Mouse (Mus musculus): ENCODE results near the gene AB124611. TPM values are rescaled to one million over a fixed set of nuclear protein-coding genes. Genes with fewer than 3 reads are reported as not detected.

The AB124611 gene
- total and polyA plus RNA-seq, 2 experiments = 3.4 to 3.5 TPM

DNA sequence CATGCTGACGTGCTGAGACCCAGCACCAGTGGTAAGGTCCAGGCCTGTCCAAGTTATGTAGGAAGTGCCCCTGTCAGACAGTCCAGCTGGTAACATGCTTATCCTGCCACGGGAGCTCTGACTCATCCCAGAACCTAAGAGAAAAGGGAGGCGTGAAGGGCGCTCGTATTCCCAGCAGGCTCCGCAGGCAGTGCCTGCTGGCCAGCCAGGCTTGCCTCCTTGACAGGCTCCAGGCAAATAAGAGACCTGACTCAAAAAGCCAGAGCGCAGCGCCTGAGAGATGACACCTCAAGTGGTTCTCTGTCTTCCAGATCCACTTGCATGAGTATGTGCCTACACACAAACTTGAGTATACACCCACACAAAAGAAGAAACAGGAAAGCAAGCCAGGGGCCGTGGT, 31.2 kb upstream of the AB124611 start:
- no peak for DNase-seq (ENCODE audit: extremely low read depth, low read depth, low spot score)
- no peaks in the 10 kb centered on the region for H3K4me1 ChIP-seq (ENCODE audit: control insufficient read depth, insufficient read depth, low read length)
- no peaks in the 10 kb centered on the region for H3K27me3 ChIP-seq (ENCODE audit: control insufficient read depth, insufficient read depth, low read length)
- peaks cover 5% of the 10 kb centered on the region for H3K36me3 ChIP-seq (ENCODE audit: control insufficient read depth, insufficient read depth, low read length)
- WGBS = 92% methylated on average over 9 of the region's 9 CpGs
- no peak overlapping the region for H3K9ac ChIP-seq (ENCODE audit: low read depth, low read length)
- no peaks in the 10 kb centered on the region for H3K79me2 ChIP-seq (ENCODE audit: control insufficient read depth, insufficient read depth, low read length)
- H3K27ac ChIP-seq (replicated peaks; ENCODE audit: insufficient read depth, low read depth, low read length) = no peak overlapping the region
- TF ChIP-seq CTCF (IDR thresholded peaks at IDR 0.05; ENCODE audit: low read depth, low read length) (no peak), POLR2A (IDR thresholded peaks at IDR 0.05; ENCODE audit: extremely low read depth, insufficient read depth, low read length) (no peak)
- H3K4me3 ChIP-seq (ENCODE audit: insufficient read depth, low read depth, low read length) = no peak overlapping the region

- no peak for TF ChIP-seq POLR2A (IDR thresholded peaks at IDR 0.05; ENCODE audit: extremely low read depth, insufficient read depth, low read length)
- no peak for TF ChIP-seq CTCF (IDR thresholded peaks at IDR 0.05; ENCODE audit: low read depth, low read length)
- Histone ChIP-seq H3K4me3 (ENCODE audit: insufficient read depth, low read depth, low read length) (no peak overlapping the region), H3K9ac (ENCODE audit: low read depth, low read length) (no peak overlapping the region), H3K4me1 (ENCODE audit: control insufficient read depth, insufficient read depth, low read length) (no peaks in the 10 kb centered on the region), H3K36me3 (ENCODE audit: control insufficient read depth, insufficient read depth, low read length) (peaks cover 7% of the 10 kb centered on the region), H3K27me3 (ENCODE audit: control insufficient read depth, insufficient read depth, low read length) (no peaks in the 10 kb centered on the region), H3K27ac (replicated peaks; ENCODE audit: insufficient read depth, low read depth, low read length) (no peak overlapping the region), H3K79me2 (ENCODE audit: control insufficient read depth, insufficient read depth, low read length) (no peaks in the 10 kb centered on the region)
- WGBS = 87% methylated on average over 19 of the region's 19 CpGs
- DNase-seq (ENCODE audit: extremely low read depth, low read depth, low spot score) = no peak
Observed at GRCm38 (mm10) chr9:21496308-21497049, 29.5 kb upstream of the AB124611 start.

GRCm38 (mm10) chr9:21497050-21497542, 28.9 kb upstream of the AB124611 start:
- no peak for DNase-seq (ENCODE audit: extremely low read depth, low read depth, low spot score)
- WGBS = 97% methylated on average over 16 of the region's 16 CpGs
- no peaks in the 10 kb centered on the region for H3K27me3 ChIP-seq (ENCODE audit: control insufficient read depth, insufficient read depth, low read length)
- H3K4me1 ChIP-seq (ENCODE audit: control insufficient read depth, insufficient read depth, low read length) = no peaks in the 10 kb centered on the region
- no peak overlapping the region for H3K4me3 ChIP-seq (ENCODE audit: insufficient read depth, low read depth, low read length)
- H3K36me3 ChIP-seq (ENCODE audit: control insufficient read depth, insufficient read depth, low read length) = peaks cover 7% of the 10 kb centered on the region
- no peaks in the 10 kb centered on the region for H3K79me2 ChIP-seq (ENCODE audit: control insufficient read depth, insufficient read depth, low read length)
- H3K27ac ChIP-seq (replicated peaks; ENCODE audit: insufficient read depth, low read depth, low read length) = no peak overlapping the region
- no peak overlapping the region for H3K9ac ChIP-seq (ENCODE audit: low read depth, low read length)
- TF ChIP-seq POLR2A (IDR thresholded peaks at IDR 0.05; ENCODE audit: extremely low read depth, insufficient read depth, low read length) = no peak
- no peak for TF ChIP-seq CTCF (IDR thresholded peaks at IDR 0.05; ENCODE audit: low read depth, low read length)

DNA sequence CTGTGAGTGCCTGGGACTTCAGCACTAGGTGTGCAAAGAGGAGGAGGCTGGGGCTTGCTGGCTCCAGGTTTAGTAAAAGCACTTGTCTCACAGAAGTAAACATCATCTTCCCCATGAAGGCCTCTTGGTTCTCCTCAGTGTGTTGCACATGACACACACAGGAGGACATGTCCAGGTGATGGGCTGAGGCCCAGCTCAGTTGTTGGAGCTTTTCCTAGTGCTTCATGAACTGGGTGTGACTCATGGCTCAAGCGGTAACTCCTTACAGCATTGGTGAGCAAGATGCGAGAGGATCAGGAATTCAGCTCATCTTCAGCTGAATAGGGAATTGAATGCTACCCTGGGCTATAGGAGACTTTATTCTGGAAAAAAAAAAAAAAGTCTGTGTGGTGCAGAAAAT, 28.3 kb upstream of the AB124611 start:
- H3K4me1 ChIP-seq (ENCODE audit: control insufficient read depth, insufficient read depth, low read length) = no peaks in the 10 kb centered on the region
- no peak for TF ChIP-seq CTCF (IDR thresholded peaks at IDR 0.05; ENCODE audit: low read depth, low read length)
- no peak for TF ChIP-seq POLR2A (IDR thresholded peaks at IDR 0.05; ENCODE audit: extremely low read depth, insufficient read depth, low read length)
- H3K79me2 ChIP-seq (ENCODE audit: control insufficient read depth, insufficient read depth, low read length) = no peaks in the 10 kb centered on the region
- no peak overlapping the region for H3K9ac ChIP-seq (ENCODE audit: low read depth, low read length)
- H3K36me3 ChIP-seq (ENCODE audit: control insufficient read depth, insufficient read depth, low read length) = peaks cover 7% of the 10 kb centered on the region
- no peaks in the 10 kb centered on the region for H3K27me3 ChIP-seq (ENCODE audit: control insufficient read depth, insufficient read depth, low read length)
- no peak overlapping the region for H3K4me3 ChIP-seq (ENCODE audit: insufficient read depth, low read depth, low read length)
- 88% methylated on average over 2 of the region's 2 CpGs for WGBS
- no peak for DNase-seq (ENCODE audit: extremely low read depth, low read depth, low spot score)
- H3K27ac ChIP-seq (replicated peaks; ENCODE audit: insufficient read depth, low read depth, low read length) = no peak overlapping the region

DNA sequence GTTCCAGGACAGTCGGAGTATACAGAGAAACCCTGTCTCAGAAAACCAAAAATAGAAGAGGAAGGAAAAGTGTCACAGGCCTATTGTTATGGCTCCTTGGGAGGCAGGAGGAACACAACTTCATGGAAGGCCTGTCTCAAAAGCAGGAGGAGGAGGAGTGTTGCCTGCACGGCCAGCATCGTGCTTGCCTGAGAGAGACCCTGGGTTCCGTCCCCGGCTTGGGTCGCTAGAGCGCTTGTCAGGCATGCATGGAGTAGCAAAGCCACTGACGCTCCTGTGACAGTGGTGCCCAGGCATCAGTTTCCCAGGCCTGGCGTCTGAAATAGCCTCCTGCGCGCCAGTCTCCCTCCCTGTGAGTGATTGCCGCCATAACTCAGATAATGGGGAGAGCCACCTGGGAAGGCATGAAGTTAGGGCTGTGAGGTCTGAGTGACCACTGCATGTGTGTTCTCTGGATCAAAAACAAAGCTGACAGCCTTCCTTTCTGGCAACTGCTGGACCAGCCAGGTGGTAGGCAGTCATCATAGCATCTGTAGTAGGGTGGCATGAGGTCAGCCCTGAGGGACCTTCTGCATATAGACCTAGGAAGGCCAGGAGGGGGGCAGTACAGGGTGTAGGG, 27.6 kb upstream of the AB124611 start:
- Histone ChIP-seq H3K36me3 (ENCODE audit: control insufficient read depth, insufficient read depth, low read length) (peaks cover 7% of the 10 kb centered on the region), H3K27me3 (ENCODE audit: control insufficient read depth, insufficient read depth, low read length) (no peaks in the 10 kb centered on the region), H3K4me1 (ENCODE audit: control insufficient read depth, insufficient read depth, low read length) (no peaks in the 10 kb centered on the region), H3K4me3 (ENCODE audit: insufficient read depth, low read depth, low read length) (no peak overlapping the region), H3K79me2 (ENCODE audit: control insufficient read depth, insufficient read depth, low read length) (no peaks in the 10 kb centered on the region), H3K27ac (replicated peaks; ENCODE audit: insufficient read depth, low read depth, low read length) (no peak overlapping the region), H3K9ac (ENCODE audit: low read depth, low read length) (no peak overlapping the region)
- DNase-seq (ENCODE audit: extremely low read depth, low read depth, low spot score) = no peak
- TF ChIP-seq CTCF (IDR thresholded peaks at IDR 0.05; ENCODE audit: low read depth, low read length) (no peak), POLR2A (IDR thresholded peaks at IDR 0.05; ENCODE audit: extremely low read depth, insufficient read depth, low read length) (no peak)
- WGBS = 94% methylated on average over 12 of the region's 12 CpGs

GRCm38 (mm10) chr9:21503352-21503751, 22.6 kb upstream of the AB124611 start:
- Histone ChIP-seq H3K9ac (ENCODE audit: low read depth, low read length) (no peak overlapping the region), H3K27ac (replicated peaks; ENCODE audit: insufficient read depth, low read depth, low read length) (no peak overlapping the region), H3K79me2 (ENCODE audit: control insufficient read depth, insufficient read depth, low read length) (no peaks in the 10 kb centered on the region), H3K27me3 (ENCODE audit: control insufficient read depth, insufficient read depth, low read length) (no peaks in the 10 kb centered on the region), H3K4me3 (ENCODE audit: insufficient read depth, low read depth, low read length) (no peak overlapping the region), H3K4me1 (ENCODE audit: control insufficient read depth, insufficient read depth, low read length) (no peaks in the 10 kb centered on the region), H3K36me3 (ENCODE audit: control insufficient read depth, insufficient read depth, low read length) (peaks cover 11% of the 10 kb centered on the region)
- DNase-seq (ENCODE audit: extremely low read depth, low read depth, low spot score) = no peak
- no peak for TF ChIP-seq CTCF (IDR thresholded peaks at IDR 0.05; ENCODE audit: low read depth, low read length)
- TF ChIP-seq POLR2A (IDR thresholded peaks at IDR 0.05; ENCODE audit: extremely low read depth, insufficient read depth, low read length) = no peak
- 95% methylated on average over 8 of the region's 8 CpGs for WGBS

Measured in liver, adult 2 months (tissue).